Mouse (Mus musculus) MEL (cell line): ENCODE results near the gene Atg14.

ENCODE experiments used
- BHLHE40 ChIP-seq: IDR thresholded peaks from 2 replicates; pipeline ENCODE4 v1.6.1; 2012; ENCODE audit warnings: low read depth, mild to moderate bottlenecking, inconsistent platforms, low read length, improper control_type of control experiment, borderline replicate concordance
- CHD2 ChIP-seq: IDR thresholded peaks from 2 replicates; pipeline ENCODE4 v1.6.1; 2011; ENCODE audit warnings: low read length, improper control_type of control experiment
- CTCF ChIP-seq, 3 experiments: IDR thresholded peaks in 2 of 3; conservative IDR thresholded peaks in 1 of 3; 2 replicates each; pipeline ENCODE4 v1.5.1; 2011 to 2012; ENCODE audit warnings: low read length in 3 of 3, low read depth in 2 of 3, mild to moderate bottlenecking in 2 of 3, improper control_type of control experiment in 1 of 3, inconsistent platforms in 1 of 3, mixed read lengths in 1 of 3, moderate library complexity in 1 of 3; ENCODE audit not compliant: control insufficient read depth in 1 of 3, insufficient read depth in 1 of 3, poor library complexity in 1 of 3, severe bottlenecking in 1 of 3
- EP300 ChIP-seq, 2 experiments: IDR thresholded peaks; 2 replicates each; pipeline ENCODE4 v1.6.1; 2011; ENCODE audit warnings: improper control_type of control experiment in 2 of 2, low read length in 2 of 2, low read depth in 1 of 2, mild to moderate bottlenecking in 1 of 2
- ETS1 ChIP-seq: IDR thresholded peaks from 2 replicates; pipeline ENCODE4 v1.6.1; 2012; ENCODE audit warnings: low read depth, mild to moderate bottlenecking, inconsistent platforms, low read length, improper control_type of control experiment, moderate library complexity
- GABPA ChIP-seq: IDR thresholded peaks from 2 replicates; pipeline ENCODE4 v1.6.1; 2012; ENCODE audit warnings: low read depth, mild to moderate bottlenecking, inconsistent platforms, low read length, improper control_type of control experiment, moderate library complexity
- MAFK ChIP-seq: IDR thresholded peaks from 2 replicates; pipeline ENCODE4 v1.6.1; 2011; ENCODE audit warnings: low read depth, mild to moderate bottlenecking, low read length, improper control_type of control experiment, borderline replicate concordance
- POLR2A ChIP-seq, 2 experiments: IDR thresholded peaks; 2 replicates each; pipeline ENCODE4 v1.6.1; 2011 to 2012; ENCODE audit warnings: low read length in 2 of 2, mild to moderate bottlenecking in 2 of 2, control low read depth in 1 of 2, improper control_type of control experiment in 1 of 2, low read depth in 1 of 2, moderate library complexity in 1 of 2; ENCODE audit not compliant: control insufficient read depth in 1 of 2, insufficient read depth in 1 of 2, poor library complexity in 1 of 2
- RAD21 ChIP-seq: IDR thresholded peaks from 2 replicates; pipeline ENCODE4 v1.6.1; 2011; ENCODE audit warnings: mild to moderate bottlenecking, low read depth, low read length, improper control_type of control experiment
- TBP ChIP-seq: IDR thresholded peaks from 2 replicates; pipeline ENCODE4 v1.8.0; 2011; ENCODE audit warnings: low read depth, low read length, improper control_type of control experiment

DNA sequence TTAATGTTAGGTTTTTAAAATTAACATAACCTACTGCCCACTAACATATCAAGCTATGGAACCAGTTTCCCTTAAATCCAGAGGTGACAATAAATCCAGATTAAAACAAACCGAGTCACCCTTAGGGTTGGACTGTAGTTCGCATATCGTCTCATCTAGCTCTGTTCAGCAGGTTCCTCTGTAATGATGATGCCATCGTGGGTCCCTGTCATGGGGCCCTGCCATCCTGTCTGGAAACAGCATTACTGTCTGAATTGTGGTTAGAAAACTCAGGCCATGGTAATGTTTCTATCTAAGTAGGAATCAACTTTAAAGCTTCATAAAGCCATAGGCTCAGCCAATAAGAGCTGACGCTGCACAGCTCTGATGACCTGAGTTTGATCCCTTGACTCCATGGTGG lies 71.8 kb downstream of the Atg14 start:
- TF ChIP-seq CHD2 (no peak), MAFK (no peak), EP300 (IDR thresholded peaks at IDR 0.05; ENCODE audit: low read depth in 1 of 2, low read length in 2 of 2) (no peak), GABPA (no peak), TBP (no peak), POLR2A (IDR thresholded peaks at IDR 0.05; ENCODE audit: control insufficient read depth in 1 of 2, insufficient read depth in 1 of 2, low read depth in 1 of 2, low read length in 2 of 2, poor library complexity in 1 of 2) (no peak), BHLHE40 (no peak), CTCF (IDR thresholded peaks at IDR 0.05 in 2 of 3, conservative IDR thresholded peaks at IDR 0.05 in 1 of 3; ENCODE audit: control insufficient read depth in 1 of 3, insufficient read depth in 1 of 3, low read depth in 2 of 3, low read length in 3 of 3, poor library complexity in 1 of 3, severe bottlenecking in 1 of 3) (no peak), ETS1 (no peak), RAD21 (no peak)
